Mouse (Mus musculus) G1E (cell line): ENCODE measurements around the gene Btbd11.

Experiments
- CTCF ChIP-seq: IDR thresholded peaks from 2 replicates; pipeline ENCODE4 v1.5.1; 2012; ENCODE audit warnings: low read depth, low read length, inconsistent platforms, mixed read lengths
- GATA1 ChIP-seq: IDR thresholded peaks from 2 replicates; pipeline ENCODE4 v1.6.1; 2012; ENCODE audit warnings: borderline replicate concordance, low read length, inconsistent platforms, mixed read lengths
- GATA2 ChIP-seq: IDR thresholded peaks from 2 replicates; pipeline ENCODE4 v1.6.1; 2012; ENCODE audit warnings: low read depth, low read length, inconsistent platforms, borderline replicate concordance
- POLR2AphosphoS5 ChIP-seq: IDR thresholded peaks from 2 replicates; pipeline ENCODE4 v1.6.1; 2012; ENCODE audit warnings: low read depth, low read length, inconsistent platforms; ENCODE audit not compliant: insufficient replicate concordance
- TAL1 ChIP-seq: conservative IDR thresholded peaks from 2 replicates; pipeline ENCODE4 v1.6.1; 2012; ENCODE audit warnings: low read depth, low read length, inconsistent platforms, mixed read lengths

- no peak for TF ChIP-seq CTCF
- no peak for TF ChIP-seq GATA1
- no peak for TF ChIP-seq TAL1
- no peak for TF ChIP-seq POLR2AphosphoS5
- no peak for TF ChIP-seq GATA2
Observed at GRCm38 (mm10) chr10:85425756-85426155, 39.1 kb downstream of the Btbd11 start.
